20 mouse cellular contexts compared by ENCODE assay signal in genomic region chr5:139333301-139334013, GRCm38 (mm10). TPM values are rescaled to one million over a fixed set of nuclear protein-coding genes. Genes with fewer than 3 reads are reported as not detected.
DNase-seq lines count a peak whose midpoint lies in the region; ATAC-seq and TF ChIP-seq lines count a peak whose summit lies in the region.
"Had no signal": no experiment of that assay in that cellular context is flagged by ENCODE, and none has a peak within 500 bp of the region (broad histone marks: within the 10 kb centered on the region; RNA-seq: fewer than 3 reads in every experiment).

No protein-coding gene starts in this region.

- no peaks in the 10 kb centered on the region for H3K9me3 ChIP-seq in embryonic facial prominence, embryonic 13.5 days
- H3K9me3 ChIP-seq in embryonic facial prominence, embryonic 10.5 days: no peaks in the 10 kb centered on the region
- no peaks in the 10 kb centered on the region for H3K9me3 ChIP-seq in midbrain, embryonic 11.5 days (ENCODE audit: control insufficient read depth, low read length)
- no peaks in the 10 kb centered on the region for H3K9me3 ChIP-seq in midbrain, embryonic 13.5 days
- no peaks in the 10 kb centered on the region for H3K9me3 ChIP-seq in kidney, postnatal 0 days (replicated peaks; ENCODE audit: low read length)
- no peaks in the 10 kb centered on the region for H3K9me3 ChIP-seq in forebrain, embryonic 16.5 days (ENCODE audit: control insufficient read depth, low read length)
- H3K9me3 ChIP-seq: embryonic facial prominence, embryonic 12.5 days; limb, embryonic 13.5 days; lung, embryonic 15.5 days had no signal

- no peak overlapping the region for H3K4me3 ChIP-seq in embryonic facial prominence, embryonic 13.5 days
- no peak overlapping the region for H3K4me3 ChIP-seq in embryonic facial prominence, embryonic 10.5 days
- H3K4me3 ChIP-seq in midbrain, embryonic 11.5 days (ENCODE audit: low read depth, low read length): no peak overlapping the region
- H3K4me3 ChIP-seq in midbrain, embryonic 13.5 days (replicated peaks): no peak overlapping the region
- H3K4me3 ChIP-seq in kidney, postnatal 0 days (replicated peaks; ENCODE audit: low read depth, low read length): no peak overlapping the region
- H3K4me3 ChIP-seq in forebrain, embryonic 16.5 days (replicated peaks; ENCODE audit: low read length): no peak overlapping the region
- H3K4me3 ChIP-seq: embryonic facial prominence, embryonic 12.5 days; limb, embryonic 13.5 days; lung, embryonic 15.5 days had no signal

- H3K4me2 ChIP-seq in embryonic facial prominence, embryonic 13.5 days: no peak overlapping the region
- H3K4me2 ChIP-seq in midbrain, embryonic 11.5 days: no peak overlapping the region
- H3K4me2 ChIP-seq in midbrain, embryonic 13.5 days (replicated peaks): no peak overlapping the region
- H3K4me2 ChIP-seq in kidney, postnatal 0 days (ENCODE audit: low read length): no peak overlapping the region
- no peak overlapping the region for H3K4me2 ChIP-seq in forebrain, embryonic 16.5 days (ENCODE audit: low read length)
- H3K4me2 ChIP-seq: embryonic facial prominence, embryonic 12.5 days; limb, embryonic 13.5 days; lung, embryonic 15.5 days had no signal

- peak; percentile 45 for TF ChIP-seq CTCF in kidney, postnatal 0 days (IDR thresholded peaks at IDR 0.05; ENCODE audit: low read depth)

- no peak overlapping the region for H3K9ac ChIP-seq in embryonic facial prominence, embryonic 13.5 days
- H3K9ac ChIP-seq in midbrain, embryonic 11.5 days (ENCODE audit: low read length): no peak overlapping the region
- no peak overlapping the region for H3K9ac ChIP-seq in midbrain, embryonic 13.5 days (replicated peaks)
- H3K9ac ChIP-seq in kidney, postnatal 0 days (ENCODE audit: low read depth, low read length): no peak overlapping the region
- no peak overlapping the region for H3K9ac ChIP-seq in forebrain, embryonic 16.5 days (replicated peaks; ENCODE audit: low read depth, low read length)
- H3K9ac ChIP-seq: embryonic facial prominence, embryonic 12.5 days; limb, embryonic 13.5 days; lung, embryonic 15.5 days had no signal

- 0 out of 2 replicates have a peak, but pooled peaks cover 6% of the 10 kb centered on the region for H3K4me1 ChIP-seq in embryonic facial prominence, embryonic 13.5 days
- peaks cover 5% of the 10 kb centered on the region for H3K4me1 ChIP-seq in embryonic facial prominence, embryonic 10.5 days
- H3K4me1 ChIP-seq in midbrain, embryonic 11.5 days (ENCODE audit: control insufficient read depth, insufficient read depth, low read length): no peaks in the 10 kb centered on the region
- no peaks in the 10 kb centered on the region for H3K4me1 ChIP-seq in midbrain, embryonic 13.5 days (replicated peaks)
- H3K4me1 ChIP-seq in kidney, postnatal 0 days (replicated peaks; ENCODE audit: insufficient read depth, low read length): 0 out of 2 replicates have a peak, but pooled peaks cover 4% of the 10 kb centered on the region
- H3K4me1 ChIP-seq in forebrain, embryonic 16.5 days (replicated peaks; ENCODE audit: control insufficient read depth, insufficient read depth, low read length): no peaks in the 10 kb centered on the region
- H3K4me1 ChIP-seq: embryonic facial prominence, embryonic 12.5 days; lung, embryonic 15.5 days had no signal

- no peaks in the 10 kb centered on the region for H3K27me3 ChIP-seq in embryonic facial prominence, embryonic 13.5 days
- H3K27me3 ChIP-seq in embryonic facial prominence, embryonic 10.5 days (replicated peaks; ENCODE audit: low read depth, poor library complexity, severe bottlenecking): no peaks in the 10 kb centered on the region; the same call in 1 of the 2 replicates
- no peaks in the 10 kb centered on the region for H3K27me3 ChIP-seq in midbrain, embryonic 11.5 days (ENCODE audit: control insufficient read depth, insufficient read depth, low read length)
- H3K27me3 ChIP-seq in midbrain, embryonic 13.5 days: peaks cover 10% of the 10 kb centered on the region; the same call in 1 of the 2 replicates
- no peaks in the 10 kb centered on the region for H3K27me3 ChIP-seq in kidney, postnatal 0 days (ENCODE audit: insufficient read depth, low read length)
- H3K27me3 ChIP-seq in forebrain, embryonic 16.5 days (replicated peaks; ENCODE audit: control insufficient read depth, insufficient read depth, low read length): no peaks in the 10 kb centered on the region
- H3K27me3 ChIP-seq: embryonic facial prominence, embryonic 12.5 days; lung, embryonic 15.5 days had no signal

- H3K36me3 ChIP-seq in embryonic facial prominence, embryonic 13.5 days: peaks cover 38% of the 10 kb centered on the region
- peaks cover 41% of the 10 kb centered on the region for H3K36me3 ChIP-seq in embryonic facial prominence, embryonic 10.5 days (replicated peaks)
- H3K36me3 ChIP-seq in midbrain, embryonic 11.5 days (ENCODE audit: control insufficient read depth, insufficient read depth, low read length): peaks cover 5% of the 10 kb centered on the region
- peaks cover 39% of the 10 kb centered on the region for H3K36me3 ChIP-seq in midbrain, embryonic 13.5 days
- H3K36me3 ChIP-seq in kidney, postnatal 0 days (ENCODE audit: insufficient read depth, low read length): peaks cover 19% of the 10 kb centered on the region; the same call in 1 of the 2 replicates
- H3K36me3 ChIP-seq in forebrain, embryonic 16.5 days (ENCODE audit: control insufficient read depth, insufficient read depth): peaks cover 12% of the 10 kb centered on the region; the same call in 1 of the 2 replicates

- 70% methylated on average over 16 of the region's 16 CpGs for WGBS in embryonic facial prominence, embryonic 13.5 days
- 84% methylated on average over 16 of the region's 16 CpGs for WGBS in embryonic facial prominence, embryonic 10.5 days
- 87% methylated on average over 16 of the region's 16 CpGs for WGBS in midbrain, embryonic 11.5 days
- 83% methylated on average over 16 of the region's 16 CpGs for WGBS in midbrain, embryonic 13.5 days
- WGBS in kidney, postnatal 0 days: 35% methylated on average over 16 of the region's 16 CpGs
- WGBS in forebrain, embryonic 16.5 days: 86% methylated on average over 16 of the region's 16 CpGs

- peak overlapping the region; percentile 1; the same call in 1 of the 2 replicates for H3K27ac ChIP-seq in embryonic facial prominence, embryonic 13.5 days
- H3K27ac ChIP-seq in embryonic facial prominence, embryonic 10.5 days (replicated peaks): no peak overlapping the region
- H3K27ac ChIP-seq in midbrain, embryonic 11.5 days (ENCODE audit: low read depth, low read length): no peak overlapping the region
- no peak overlapping the region for H3K27ac ChIP-seq in midbrain, embryonic 13.5 days
- H3K27ac ChIP-seq in kidney, postnatal 0 days: no peak overlapping the region
- no peak overlapping the region for H3K27ac ChIP-seq in forebrain, embryonic 16.5 days (ENCODE audit: low read length)
- H3K27ac ChIP-seq: embryonic facial prominence, embryonic 12.5 days; limb, embryonic 13.5 days; lung, embryonic 15.5 days had no signal

- ATAC-seq in embryonic facial prominence, embryonic 13.5 days (ENCODE audit: insufficient number of reproducible peaks, insufficient read depth, low FRiP score, low TSS enrichment, low read depth): no peak
- no peak for ATAC-seq in midbrain, embryonic 11.5 days (ENCODE audit: low FRiP score)
- ATAC-seq in midbrain, embryonic 13.5 days: no peak
- no peak for ATAC-seq in kidney, postnatal 0 days (replicated peaks; ENCODE audit: low FRiP score, low read depth)
- no peak for ATAC-seq in forebrain, embryonic 16.5 days
- ATAC-seq in erythroblast, adult 5-6 weeks (replicated peaks; ENCODE audit: low FRiP score, poor library complexity, severe bottlenecking): no peak
- ATAC-seq: forebrain, embryonic 14.5 days; inflammation-experienced regulatory T-cells, adult 6 months had no signal

- no peak for DNase-seq in embryonic facial prominence, embryonic 10.5 days (ENCODE audit: low spot score)
- peak; percentile 79 for DNase-seq in midbrain, embryonic 11.5 days (ENCODE audit: low spot score, missing footprints)
- peak; percentile 48 for DNase-seq in kidney, postnatal 0 days (ENCODE audit: low spot score)
- no peak for DNase-seq in thymus, postnatal 0 days (ENCODE audit: low spot score)
- DNase-seq: cerebellum, adult 9-10 months; heart, adult 11 months; right cerebral cortex, postnatal 4 days; thymus, adult 18-20 months had no signal

RNA-seq across cellular contexts. Expression of gene Adap1, which starts 8.0 kb away (rescaled TPM):
- 0.61 and 0.63 TPM in 2 replicates for polyA plus RNA-seq in embryonic facial prominence, embryonic 13.5 days (2015; fragmentation: Nextera tagmentation; extraction: Ambion mirVana)
- 0.51 and 0.54 TPM in 2 replicates for polyA plus RNA-seq in embryonic facial prominence, embryonic 10.5 days (2016; fragmentation: Nextera tagmentation; extraction: Ambion mirVana)
- 2.4 TPM in 2 replicates for polyA plus RNA-seq in midbrain, embryonic 11.5 days (2014; fragmentation: Nextera tagmentation; extraction: Ambion mirVana)
- 13.8 and 14.5 TPM in 2 replicates for polyA plus RNA-seq in midbrain, embryonic 13.5 days (2015; fragmentation: Nextera tagmentation; extraction: Ambion mirVana)
- polyA plus RNA-seq in kidney, postnatal 0 days (2015; fragmentation: Nextera tagmentation; extraction: Ambion mirVana): 6.5 and 6.9 TPM in 2 replicates
- 3.1 TPM in 2 replicates for polyA plus RNA-seq in thymus, postnatal 0 days (2015; fragmentation: Nextera tagmentation; extraction: Ambion mirVana)
- 21.5 and 35.5 TPM in 2 replicates for polyA plus RNA-seq in forebrain, embryonic 16.5 days (2015; fragmentation: Nextera tagmentation; extraction: Ambion mirVana)
- total RNA-seq in erythroblast, adult 5-6 weeks (2015; ENCODE audit: low replicate concordance): 8.3 and 11.9 TPM in 2 replicates
- total RNA-seq in erythroblast, adult 5-6 weeks (2017; ENCODE audit: low replicate concordance): 5.4 and 9.1 TPM in 2 replicates

RNA-seq across cellular contexts. Expression of gene Cox19, which starts 17.8 kb away (rescaled TPM):
- polyA plus RNA-seq in embryonic facial prominence, embryonic 13.5 days (2015; fragmentation: Nextera tagmentation; extraction: Ambion mirVana): 88.4 and 108 TPM in 2 replicates
- polyA plus RNA-seq in embryonic facial prominence, embryonic 10.5 days (2016; fragmentation: Nextera tagmentation; extraction: Ambion mirVana): 116 and 122 TPM in 2 replicates
- polyA plus RNA-seq in midbrain, embryonic 11.5 days (2014; fragmentation: Nextera tagmentation; extraction: Ambion mirVana): 124 and 133 TPM in 2 replicates
- 120 and 131 TPM in 2 replicates for polyA plus RNA-seq in midbrain, embryonic 13.5 days (2015; fragmentation: Nextera tagmentation; extraction: Ambion mirVana)
- 116 TPM in 2 replicates for polyA plus RNA-seq in kidney, postnatal 0 days (2015; fragmentation: Nextera tagmentation; extraction: Ambion mirVana)
- 110 and 112 TPM in 2 replicates for polyA plus RNA-seq in thymus, postnatal 0 days (2015; fragmentation: Nextera tagmentation; extraction: Ambion mirVana)
- 90.6 and 97.9 TPM in 2 replicates for polyA plus RNA-seq in forebrain, embryonic 16.5 days (2015; fragmentation: Nextera tagmentation; extraction: Ambion mirVana)
- 4.2 and 6.5 TPM in 2 replicates for total RNA-seq in erythroblast, adult 5-6 weeks (2015; ENCODE audit: low replicate concordance)
- total RNA-seq in erythroblast, adult 5-6 weeks (2017; ENCODE audit: low replicate concordance): 7.7 and 8.8 TPM in 2 replicates

RNA-seq across cellular contexts. Expression of gene Cyp2w1, which starts 19.0 kb away (rescaled TPM):
- polyA plus RNA-seq in embryonic facial prominence, embryonic 13.5 days (2015; fragmentation: Nextera tagmentation; extraction: Ambion mirVana): 12.8 and 17.0 TPM in 2 replicates
- polyA plus RNA-seq in embryonic facial prominence, embryonic 10.5 days (2016; fragmentation: Nextera tagmentation; extraction: Ambion mirVana): not detected in 2 replicates
- not detected in 2 replicates for polyA plus RNA-seq in midbrain, embryonic 11.5 days (2014; fragmentation: Nextera tagmentation; extraction: Ambion mirVana)
- polyA plus RNA-seq in midbrain, embryonic 13.5 days (2015; fragmentation: Nextera tagmentation; extraction: Ambion mirVana): not detected in 2 replicates
- polyA plus RNA-seq in kidney, postnatal 0 days (2015; fragmentation: Nextera tagmentation; extraction: Ambion mirVana): not detected in 2 replicates
- polyA plus RNA-seq in thymus, postnatal 0 days (2015; fragmentation: Nextera tagmentation; extraction: Ambion mirVana): not detected in 2 replicates
- polyA plus RNA-seq in forebrain, embryonic 16.5 days (2015; fragmentation: Nextera tagmentation; extraction: Ambion mirVana): not detected in 2 replicates
- total RNA-seq in erythroblast, adult 5-6 weeks (2015; ENCODE audit: low replicate concordance): not detected in 2 replicates
- total RNA-seq in erythroblast, adult 5-6 weeks (2017; ENCODE audit: low replicate concordance): not detected in 2 replicates
- total RNA-seq: ES-E14; heart, postnatal 25 days; left cerebral cortex, adult 18-20 months had no signal
- polyA plus RNA-seq: forebrain, embryonic 14.5 days; inflammation-experienced regulatory T-cells, adult 6 months; lung, embryonic 15.5 days had no signal

RNA-seq across cellular contexts. Expression of gene Gpr146, which starts 44.0 kb away (rescaled TPM):
- 1.7 and 2.5 TPM in 2 replicates for polyA plus RNA-seq in embryonic facial prominence, embryonic 13.5 days (2015; fragmentation: Nextera tagmentation; extraction: Ambion mirVana)
- 1.7 and 2.5 TPM in 2 replicates for polyA plus RNA-seq in embryonic facial prominence, embryonic 10.5 days (2016; fragmentation: Nextera tagmentation; extraction: Ambion mirVana)
- polyA plus RNA-seq in midbrain, embryonic 11.5 days (2014; fragmentation: Nextera tagmentation; extraction: Ambion mirVana): 1.5 and 2.7 TPM in 2 replicates
- 1.7 TPM in 2 replicates for polyA plus RNA-seq in midbrain, embryonic 13.5 days (2015; fragmentation: Nextera tagmentation; extraction: Ambion mirVana)
- polyA plus RNA-seq in kidney, postnatal 0 days (2015; fragmentation: Nextera tagmentation; extraction: Ambion mirVana): 7.6 and 7.8 TPM in 2 replicates
- 5.5 and 7.4 TPM in 2 replicates for polyA plus RNA-seq in thymus, postnatal 0 days (2015; fragmentation: Nextera tagmentation; extraction: Ambion mirVana)
- polyA plus RNA-seq in forebrain, embryonic 16.5 days (2015; fragmentation: Nextera tagmentation; extraction: Ambion mirVana): 1.5 and 1.8 TPM in 2 replicates
- 27.3 and 37.2 TPM in 2 replicates for total RNA-seq in erythroblast, adult 5-6 weeks (2015; ENCODE audit: low replicate concordance)
- total RNA-seq in erythroblast, adult 5-6 weeks (2017; ENCODE audit: low replicate concordance): 49.4 and 58.3 TPM in 2 replicates

Comparison
In these comparisons a context has a peak if more than half of its experiments do, and no peak if none do; other contexts are left out.
1. RNA of gene Cyp2w1, which starts 19.0 kb away (polyA plus RNA-seq): 12.8 to 17.0 TPM in embryonic facial prominence, embryonic 13.5 days; not detected in forebrain, embryonic 16.5 days, not detected in embryonic facial prominence, embryonic 10.5 days, not detected in midbrain, embryonic 11.5 days, not detected in midbrain, embryonic 13.5 days, not detected in kidney, postnatal 0 days and not detected in thymus, postnatal 0 days; every median in the first group is over 10 times any median in the second.
2. DNase-seq: peak in midbrain, embryonic 11.5 days (single experiment) and kidney, postnatal 0 days (single experiment); none in embryonic facial prominence, embryonic 10.5 days (single experiment) and thymus, postnatal 0 days (single experiment).